Mouse (Mus musculus) neural tube, embryonic 10.5 days (tissue): ENCODE results near the gene Hsd17b3.
"Not testable (repeated sequence)": the region's sequence is repeated elsewhere in the genome, so short reads cannot be mapped to it uniquely, and the experiment has no call there.

Experiments used
- DNase-seq: peaks from one replicate; pipeline ENCODE4 v3.0.0-alpha.2; 2017; ENCODE audit warnings: low spot score; ENCODE audit errors: extremely low spot score

Gene Hsd17b3

DNA sequence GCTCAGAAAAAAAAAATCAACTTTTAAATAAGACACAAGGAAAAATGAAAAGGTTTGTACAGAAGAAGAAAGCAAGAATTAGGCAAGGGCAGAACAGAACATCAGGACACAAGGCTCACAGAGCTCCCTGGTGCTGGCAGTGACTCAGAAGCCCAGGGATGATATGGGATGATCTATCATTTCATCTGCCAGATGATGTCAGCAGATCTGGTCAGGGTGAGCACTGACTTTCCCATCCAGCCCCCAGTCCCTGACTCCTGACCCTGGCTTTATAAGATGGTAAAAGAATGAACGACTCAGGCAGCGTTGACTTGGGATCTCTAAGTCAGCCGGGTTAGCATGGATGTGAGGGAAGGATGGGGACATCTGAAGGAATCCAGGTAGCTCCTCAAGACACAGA lies 5.7 kb downstream of the Hsd17b3 start:
- DNase-seq = no peak

- DNase-seq = peak; percentile 40
Observed at GRCm38 (mm10) chr13:64081012-64081919, 7.8 kb downstream of the Hsd17b3 start.

DNA sequence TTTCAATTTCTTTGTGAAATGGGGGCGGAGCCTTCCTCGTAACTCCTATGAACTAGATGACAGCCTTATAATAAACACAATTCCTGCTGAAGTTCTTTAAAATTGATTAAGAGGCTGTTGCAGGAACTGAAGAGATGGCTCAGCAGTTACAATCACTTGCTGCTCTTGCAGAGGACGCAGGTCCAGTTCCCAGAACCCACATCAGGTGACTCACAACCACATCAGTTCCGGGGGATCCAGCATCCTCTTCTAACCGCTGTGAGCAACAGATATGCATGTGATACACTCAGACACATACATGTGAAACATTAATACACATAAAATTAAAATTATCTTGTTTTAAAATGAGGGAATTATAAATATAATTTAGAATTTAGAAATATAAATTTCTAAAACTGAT lies 11.4 kb downstream of the Hsd17b3 start:
- DNase-seq = no peak

DNA sequence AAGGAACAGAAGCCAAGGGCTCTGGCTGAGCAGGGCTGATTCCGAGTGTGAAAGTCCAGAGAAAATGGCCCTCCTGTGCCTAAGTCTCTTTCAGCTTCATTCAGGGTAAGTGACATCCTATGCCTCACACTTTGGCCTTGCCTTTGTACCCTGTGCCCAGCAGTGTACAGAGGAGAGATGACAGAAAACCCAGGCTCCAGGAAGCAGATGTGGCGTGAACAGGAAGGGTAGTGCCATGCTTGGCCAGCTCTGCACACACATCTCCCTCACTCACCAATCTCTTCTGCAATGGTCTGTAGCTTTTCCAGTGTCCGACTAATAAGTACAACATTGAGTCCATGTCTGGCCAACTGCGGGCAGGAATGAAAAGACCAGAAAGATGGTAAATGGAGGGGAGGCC lies 13.0 kb downstream of the Hsd17b3 start:
- DNase-seq = no peak

- no peak for DNase-seq
Observed at GRCm38 (mm10) chr13:64066653-64067052, 22.4 kb downstream of the Hsd17b3 start.

- no peak for DNase-seq
Observed at GRCm38 (mm10) chr13:64064276-64064675, 24.8 kb downstream of the Hsd17b3 start.

GRCm38 (mm10) chr13:64060935-64061506 lies 28.0 kb downstream of the Hsd17b3 start:
- DNase-seq = no peak

DNA sequence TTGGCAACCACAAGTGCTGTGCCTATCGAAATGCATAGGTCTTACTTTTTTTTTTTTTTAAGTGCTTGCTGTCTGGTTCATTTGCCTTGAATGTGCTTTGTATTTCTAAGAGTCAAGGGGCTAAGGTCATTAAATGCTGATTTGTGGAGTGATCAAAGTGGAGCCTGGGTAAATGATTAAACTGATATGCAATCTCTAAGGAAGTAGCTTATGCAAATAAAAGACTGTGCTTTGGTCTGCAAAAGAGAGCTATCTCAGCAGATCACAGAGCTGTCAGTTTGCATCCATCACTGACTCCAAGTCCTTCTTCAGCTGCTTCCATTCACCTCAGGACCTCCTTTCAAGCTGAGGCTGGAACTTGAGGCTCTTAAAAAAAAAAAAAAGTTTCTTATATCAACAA lies 35.1 kb downstream of the Hsd17b3 start:
- DNase-seq = no peak

- not testable (repeated sequence) for DNase-seq
Observed at GRCm38 (mm10) chr13:64052281-64052680, 36.7 kb downstream of the Hsd17b3 start.

DNA sequence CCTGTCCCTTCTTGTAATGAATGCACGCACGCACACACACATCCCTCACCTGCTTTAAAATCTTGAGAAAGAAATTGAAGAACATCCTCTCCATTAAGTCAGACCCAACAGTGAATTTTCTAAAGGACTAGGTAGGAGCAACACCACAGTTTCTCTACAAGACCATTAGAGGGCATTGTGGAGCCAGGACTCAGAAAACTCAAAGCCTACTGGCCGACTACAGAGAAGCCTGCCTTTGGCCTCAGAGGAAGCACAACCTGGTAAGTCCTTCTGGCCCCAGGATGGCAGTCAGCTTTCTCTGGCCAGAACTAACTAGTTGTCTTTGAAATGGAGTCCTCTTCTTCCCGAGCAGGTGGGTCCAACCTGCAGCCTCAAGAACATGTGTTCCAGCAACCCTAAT lies 38.1 kb downstream of the Hsd17b3 start:
- no peak for DNase-seq

DNA sequence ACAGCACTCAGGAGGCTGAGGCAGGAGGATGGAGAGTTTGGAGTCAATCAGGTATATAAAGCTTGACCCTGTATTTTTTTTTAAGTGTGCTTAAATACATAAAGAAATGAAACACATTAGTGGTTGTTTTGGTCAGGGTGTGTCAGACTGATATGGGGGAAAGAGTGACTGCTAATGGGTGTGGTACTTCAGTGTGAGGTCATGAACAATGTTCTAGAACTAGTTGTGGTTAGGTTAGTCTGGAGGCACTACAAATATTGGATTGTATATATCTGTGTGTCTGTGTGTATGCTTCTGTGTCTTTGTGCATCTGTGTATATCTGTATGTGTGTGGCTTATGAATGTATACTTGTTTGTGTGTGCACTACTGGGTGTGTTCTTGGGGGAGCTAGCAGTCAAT lies 39.5 kb downstream of the Hsd17b3 start:
- DNase-seq = no peak

GRCm38 (mm10) chr13:64048467-64048866 lies 40.6 kb downstream of the Hsd17b3 start:
- no peak for DNase-seq

- no peak for DNase-seq
Observed at GRCm38 (mm10) chr13:64039976-64040375, 49.1 kb downstream of the Hsd17b3 start.

DNA sequence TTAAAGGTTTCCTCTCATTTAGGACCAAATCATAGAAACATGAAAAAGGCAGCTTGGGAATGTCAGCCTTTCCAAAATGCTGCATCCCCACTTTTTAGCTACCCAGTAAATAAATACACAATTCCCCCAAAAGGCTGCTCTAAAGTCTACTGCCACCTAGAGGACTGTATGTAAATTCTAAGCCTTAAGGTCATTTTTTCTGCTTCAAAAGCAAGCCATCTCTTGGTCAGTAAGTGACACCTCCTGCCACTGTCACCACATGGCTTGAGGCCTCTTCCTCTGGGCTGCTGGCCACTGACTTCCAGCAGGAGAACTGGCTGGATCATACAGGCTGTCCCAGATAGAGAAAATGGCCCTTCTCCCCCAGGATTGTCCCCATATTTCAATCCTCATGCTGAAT lies 50.9 kb downstream of the Hsd17b3 start:
- DNase-seq = no peak

- DNase-seq = peak; percentile 77
Observed at GRCm38 (mm10) chr13:64036079-64037011, 52.7 kb downstream of the Hsd17b3 start.

- no peak for DNase-seq
Observed at GRCm38 (mm10) chr13:64035036-64035435, 54.0 kb downstream of the Hsd17b3 start.

GRCm38 (mm10) chr13:64033921-64034320 lies 55.1 kb downstream of the Hsd17b3 start:
- no peak for DNase-seq

- DNase-seq = no peak
Observed at GRCm38 (mm10) chr13:64033181-64033580, 55.8 kb downstream of the Hsd17b3 start.

- DNase-seq = no peak
Observed at GRCm38 (mm10) chr13:64031254-64031653, 57.8 kb downstream of the Hsd17b3 start.

DNA sequence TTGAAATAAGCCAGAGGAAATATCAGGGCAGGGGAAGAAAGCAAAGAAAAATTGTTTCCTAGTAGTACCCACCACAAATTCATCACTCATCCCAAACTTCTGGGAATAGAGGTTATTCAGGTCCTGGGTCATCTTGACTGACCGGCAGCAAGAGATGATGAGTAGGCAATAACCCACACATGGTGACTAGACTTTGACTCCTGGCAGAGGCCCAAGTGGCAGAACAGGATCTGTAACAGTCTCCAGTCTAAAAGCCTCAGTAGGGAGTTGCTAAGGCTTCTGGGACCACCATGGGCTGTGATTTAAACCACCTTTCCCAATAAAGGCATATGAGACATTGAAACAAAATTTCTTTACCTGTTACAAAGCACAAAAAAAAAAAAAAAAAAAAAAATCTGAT lies 58.2 kb downstream of the Hsd17b3 start:
- no peak for DNase-seq

DNA sequence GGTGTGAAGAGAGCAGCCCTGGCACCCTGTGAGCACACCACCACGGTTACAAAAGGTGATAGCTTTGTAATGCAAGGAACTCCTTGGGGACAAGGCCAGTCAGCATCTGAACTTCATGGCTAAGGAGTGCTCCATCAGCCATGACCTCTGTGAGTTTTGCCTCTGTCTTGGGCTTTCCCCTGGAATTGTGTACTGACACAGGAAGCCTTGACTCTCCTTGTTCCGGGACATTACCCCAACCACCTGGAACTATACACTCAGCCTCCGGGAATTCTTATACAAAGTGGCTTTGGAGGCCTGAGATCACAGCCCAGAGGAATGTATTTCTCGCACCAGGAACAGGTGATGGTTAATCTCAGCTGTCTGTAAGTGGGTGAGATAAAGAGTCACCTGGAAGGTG lies 64.2 kb downstream of the Hsd17b3 start:
- DNase-seq = no peak
